Mouse (Mus musculus) erythroblast, adult 5-6 weeks (primary cell): Measurements from ENCODE around the gene Mob2. TPM values are rescaled to one million over a fixed set of nuclear protein-coding genes. Genes with fewer than 3 reads are reported as not detected.

ENCODE experiments used
- ATAC-seq: replicated peaks from 2 replicates; pipeline ENCODE4 v1.8.0; 2016; ENCODE audit warnings: moderate number of reproducible peaks, mild to moderate bottlenecking, moderate TSS enrichment, inconsistent platforms; ENCODE audit not compliant: poor library complexity, low FRiP score, severe bottlenecking
- total RNA-seq, 2 experiments: library from RNA; stranded (forward) in 1 of 2; stranded (reverse) in 1 of 2; fragments of 150-400 nt in 1 of 2; fragments of 200-764, 138-1000 nt in 1 of 2; gene quantifications; 2 replicates each; pipeline versions ENCODE4 v1.2.3 to v1.2.4; 2015 to 2017; ENCODE audit warnings: low replicate concordance in 2 of 2

Gene Mob2
- total RNA-seq, 2 experiments from 2014 or later = 67.1 to 75.1 TPM

DNA sequence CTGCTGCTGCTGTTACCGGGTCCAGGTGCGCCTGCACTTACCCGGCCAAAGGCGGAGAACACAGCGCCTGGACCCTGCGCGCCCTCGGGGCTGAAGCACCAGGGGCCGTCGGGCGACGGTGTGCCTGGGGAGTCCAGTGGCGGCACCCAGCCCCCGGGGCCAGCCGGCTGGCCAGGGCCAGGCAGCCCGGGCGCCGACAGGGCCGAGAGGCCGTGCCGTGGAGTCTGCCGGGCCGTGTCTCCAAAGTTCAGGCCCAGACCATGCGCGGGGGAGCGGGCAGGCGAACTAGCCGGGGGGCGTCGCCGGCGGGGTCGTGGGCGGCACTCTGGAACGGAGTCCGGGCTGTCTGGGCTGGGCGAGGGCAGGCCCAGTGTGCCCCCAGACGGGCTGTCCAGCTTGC is 21.3 kb upstream of the Mob2 start:
- ATAC-seq = no peak

DNA sequence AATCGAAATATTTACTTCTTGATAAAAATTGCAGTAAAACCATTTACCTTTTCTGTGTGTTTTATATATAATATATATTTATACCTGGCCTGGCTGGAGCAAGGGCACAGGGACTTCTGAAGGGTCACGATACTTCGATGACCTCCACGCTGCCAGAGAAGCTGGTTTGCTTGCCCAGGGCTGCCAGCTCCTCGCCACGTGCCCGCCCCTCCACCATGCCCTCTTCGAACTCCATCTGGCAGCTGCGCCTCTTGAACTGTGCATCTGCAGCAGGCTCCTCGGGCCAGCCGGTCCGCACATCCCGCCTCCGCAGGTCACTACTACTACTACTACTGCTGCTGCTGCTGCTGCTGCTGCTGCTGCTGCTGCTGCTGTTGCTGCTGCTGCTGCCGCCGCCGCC is 20.9 kb upstream of the Mob2 start:
- no peak for ATAC-seq

DNA sequence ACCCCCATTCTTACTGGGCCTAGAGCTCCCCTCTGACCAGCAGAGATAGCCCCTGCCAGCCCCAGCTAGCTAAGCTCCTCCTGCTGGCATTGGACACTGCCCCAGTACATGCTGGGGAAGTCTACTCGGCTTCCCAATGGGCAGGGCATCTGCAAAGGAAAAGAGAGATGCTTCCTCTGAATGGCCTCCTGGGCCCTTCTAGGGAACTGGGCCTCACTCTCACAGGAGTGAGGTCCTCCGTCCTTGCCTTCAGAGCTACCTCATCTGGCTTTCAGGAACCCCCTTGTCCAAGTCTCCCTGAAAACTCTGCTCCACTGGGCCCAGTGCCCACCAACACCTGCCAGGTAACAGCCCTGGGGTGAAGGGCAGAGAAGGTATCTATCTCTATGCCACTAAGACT is 20.0 kb upstream of the Mob2 start:
- ATAC-seq = no peak

DNA sequence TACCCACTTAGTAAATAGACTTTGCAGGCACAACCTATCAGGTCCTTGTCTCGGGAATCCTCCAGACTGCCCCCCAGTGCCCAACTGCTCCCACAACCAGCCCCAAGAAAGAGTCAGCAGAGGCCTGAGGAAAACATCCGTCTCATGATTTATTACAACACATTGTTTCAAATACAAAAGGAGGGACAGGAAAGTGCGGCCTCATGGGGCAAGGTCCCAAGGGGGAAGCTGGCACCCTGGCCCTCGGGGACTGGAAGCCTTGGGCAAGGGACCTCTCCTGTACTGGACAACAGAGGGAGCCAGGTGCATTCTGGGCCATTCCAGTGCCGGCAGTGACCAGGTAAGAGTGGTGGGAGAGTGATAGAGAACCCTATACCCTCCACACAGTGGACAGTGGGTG is 18.5 kb upstream of the Mob2 start:
- ATAC-seq = no peak

DNA sequence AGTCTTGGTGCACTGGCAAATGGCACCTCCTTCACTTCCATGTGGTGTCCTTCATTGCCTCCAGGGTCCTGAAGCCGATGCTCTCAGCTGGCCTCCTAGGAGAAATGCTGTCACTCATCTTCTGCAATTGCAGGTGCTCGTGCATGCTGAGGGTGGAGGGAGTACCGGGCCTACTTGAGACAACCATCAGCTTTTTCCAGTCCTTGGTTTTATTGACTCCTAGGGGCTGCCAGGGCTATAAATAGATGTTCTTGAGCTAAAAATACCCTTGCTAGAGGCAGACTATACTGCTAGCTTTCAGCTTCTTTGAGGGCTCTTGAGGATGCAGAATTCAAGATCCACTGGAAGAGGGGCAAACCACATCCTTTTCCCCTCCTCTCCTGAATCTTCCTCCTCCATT is 16.3 kb upstream of the Mob2 start:
- no peak for ATAC-seq

DNA sequence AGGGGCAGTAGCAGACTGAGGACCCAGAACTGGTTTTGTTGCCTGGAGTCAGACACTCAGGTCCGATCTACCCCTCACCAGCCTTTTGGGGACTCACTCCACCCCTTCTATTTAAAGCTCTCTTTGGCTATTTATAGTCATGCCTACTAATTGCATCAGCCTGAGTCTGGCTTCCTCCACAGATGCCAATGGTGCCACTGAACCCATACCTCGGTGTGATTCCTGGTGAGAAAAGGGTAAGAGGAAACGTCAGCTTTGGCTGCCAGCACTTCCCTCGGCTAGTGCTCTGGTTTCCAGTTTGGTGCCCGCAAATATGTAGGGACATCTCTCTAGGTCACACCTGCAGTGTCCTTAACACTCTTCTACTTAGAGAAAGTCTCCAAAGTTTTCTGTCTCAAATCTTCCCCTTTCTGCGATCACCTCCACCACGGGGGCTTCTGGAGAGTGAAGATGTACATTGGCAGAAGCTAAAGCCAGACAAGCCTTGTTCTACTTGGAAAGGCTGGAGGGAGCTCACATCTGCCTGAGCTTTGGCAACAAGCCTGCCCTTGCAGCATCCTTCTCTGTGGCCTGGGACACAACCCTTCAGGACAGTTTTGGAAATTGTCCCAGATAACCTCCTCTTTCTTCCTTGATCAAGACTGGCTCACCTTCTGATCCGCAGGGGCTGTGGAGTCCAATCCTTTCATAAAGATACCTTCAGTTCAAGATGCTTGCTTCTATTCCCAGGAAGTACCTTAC is 13.5 kb upstream of the Mob2 start:
- no peak for ATAC-seq

DNA sequence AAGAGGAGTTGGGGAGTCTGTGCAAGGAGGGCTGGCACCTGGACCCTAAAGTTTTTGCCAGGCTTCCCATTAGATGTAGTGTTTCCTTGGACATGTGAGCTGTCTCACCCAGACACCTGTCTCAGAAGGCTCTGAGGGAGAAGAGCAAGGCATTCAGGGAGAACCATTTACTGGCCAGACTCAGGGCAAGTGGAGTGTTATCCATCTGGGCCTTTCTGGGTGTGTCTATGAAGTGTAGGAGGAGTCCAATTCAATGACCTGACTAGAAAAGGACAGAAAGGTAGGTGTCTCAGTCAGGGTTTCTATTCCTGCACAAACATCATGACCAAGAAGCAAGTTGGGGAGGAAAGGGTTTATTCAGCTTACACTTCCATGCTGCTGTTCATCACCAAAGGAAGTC is 10.9 kb upstream of the Mob2 start:
- ATAC-seq = peak; percentile 53; the same call in 1 of the 2 replicates

DNA sequence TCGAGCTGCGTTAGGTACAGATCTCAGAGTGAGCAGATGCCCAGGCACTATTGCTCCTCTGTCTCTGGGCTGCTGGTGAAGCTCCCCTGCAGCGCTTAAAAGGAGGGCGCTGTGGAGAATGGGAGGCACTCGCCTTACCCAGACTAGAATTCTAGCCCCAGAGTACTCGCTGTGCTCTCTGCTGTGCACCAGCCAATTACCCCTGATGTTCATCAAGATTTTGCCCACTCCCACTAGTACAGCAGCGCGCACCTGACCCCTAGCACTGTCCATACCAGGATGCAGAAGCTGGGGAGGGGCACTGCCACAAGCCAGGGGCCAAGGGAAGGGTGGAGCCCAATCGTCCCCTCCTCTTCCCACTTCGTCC is 10.3 kb upstream of the Mob2 start:
- ATAC-seq = peak; percentile 63

DNA sequence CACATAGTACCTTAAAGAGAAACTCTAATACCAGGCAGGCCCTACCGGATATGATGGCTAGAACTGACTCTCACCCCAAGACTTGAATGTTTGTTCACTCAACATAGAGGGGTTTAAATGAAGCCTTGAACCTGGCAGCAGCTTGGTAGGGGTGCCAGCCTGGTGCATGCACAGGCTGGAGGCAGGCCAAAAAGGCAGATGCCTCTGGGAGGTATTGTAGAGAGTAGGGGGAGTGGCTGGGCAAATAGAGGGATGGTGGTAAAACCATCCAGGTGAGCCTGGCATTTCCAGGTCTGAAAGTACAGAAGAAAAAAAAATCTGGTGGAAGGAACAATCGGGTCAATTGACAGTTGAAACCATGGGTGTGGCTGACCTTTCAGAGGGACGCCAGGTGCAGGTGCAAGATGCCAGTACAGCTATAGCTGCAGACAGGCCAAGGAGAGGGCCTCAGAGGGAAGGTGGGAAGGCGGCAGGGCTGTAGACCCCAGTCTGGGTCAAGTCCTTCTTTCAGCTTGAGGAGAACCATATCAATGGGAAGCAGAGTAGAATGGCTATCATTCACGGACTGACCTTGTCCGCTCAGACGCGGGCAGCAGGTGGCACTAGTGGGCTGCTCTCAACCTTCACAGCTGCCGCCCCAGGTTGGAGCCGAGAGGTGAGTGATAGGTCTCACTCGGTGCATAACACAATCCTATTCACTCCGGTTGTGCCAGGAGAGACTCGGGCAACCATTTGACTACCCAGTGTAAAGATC is 9.8 kb upstream of the Mob2 start:
- peak; percentile 94 for ATAC-seq

DNA sequence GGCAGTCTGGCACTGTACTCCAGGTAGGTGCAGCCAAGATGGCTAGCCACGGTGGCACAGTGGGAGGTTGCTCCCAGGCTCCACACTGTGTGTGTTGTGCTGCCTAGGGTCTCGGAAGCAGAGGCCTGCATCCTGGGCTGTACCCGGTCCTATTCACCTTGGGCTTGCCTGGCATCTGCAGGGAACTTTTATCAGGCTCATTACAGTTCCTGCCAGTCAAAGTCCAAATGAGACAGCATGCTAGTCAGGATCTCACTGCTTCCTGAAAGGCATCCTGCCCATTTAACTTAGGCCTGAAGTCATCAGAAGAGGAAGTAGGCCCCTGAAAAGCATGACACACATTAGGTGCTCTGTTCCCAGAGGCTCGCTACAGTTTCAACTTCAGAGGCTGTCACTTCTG is 7.6 kb upstream of the Mob2 start:
- ATAC-seq = no peak

DNA sequence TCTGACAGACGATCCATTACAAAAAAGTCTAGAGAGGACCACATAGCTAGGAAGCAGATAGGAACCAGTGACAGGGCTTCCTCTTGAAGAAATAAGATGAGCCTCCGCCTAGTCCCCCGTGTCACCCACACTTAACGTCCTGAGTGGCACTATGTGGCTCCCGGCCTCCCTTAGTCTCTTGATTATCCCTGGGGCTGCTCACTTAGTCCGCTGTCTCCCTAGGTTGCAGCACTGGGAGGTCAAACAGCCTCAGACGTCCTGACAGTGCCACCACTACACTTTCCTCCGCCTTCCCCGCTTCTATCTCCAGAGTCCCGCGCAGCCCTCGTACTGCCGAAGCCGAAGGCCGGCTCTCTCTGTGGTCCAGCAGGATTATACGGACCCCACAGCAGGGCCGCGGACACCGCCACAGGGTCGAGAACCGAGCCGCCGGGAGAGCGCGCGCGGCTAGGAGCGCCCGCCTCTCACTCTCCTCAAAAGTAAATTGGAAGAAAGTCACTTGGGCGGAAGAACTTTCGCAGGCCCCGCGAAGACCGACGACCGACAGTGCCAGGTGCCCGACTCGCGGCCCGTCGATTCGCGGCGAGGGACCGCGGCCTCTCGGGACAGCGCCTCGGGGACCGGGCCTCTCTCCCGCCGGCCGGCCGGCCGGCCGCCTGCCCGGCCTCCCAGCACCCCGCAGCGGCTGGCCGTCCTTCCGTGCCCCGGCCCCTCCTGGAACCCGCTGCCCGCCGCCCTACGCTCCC is 507 bp downstream of the Mob2 start:
- ATAC-seq = peak; percentile 49

DNA sequence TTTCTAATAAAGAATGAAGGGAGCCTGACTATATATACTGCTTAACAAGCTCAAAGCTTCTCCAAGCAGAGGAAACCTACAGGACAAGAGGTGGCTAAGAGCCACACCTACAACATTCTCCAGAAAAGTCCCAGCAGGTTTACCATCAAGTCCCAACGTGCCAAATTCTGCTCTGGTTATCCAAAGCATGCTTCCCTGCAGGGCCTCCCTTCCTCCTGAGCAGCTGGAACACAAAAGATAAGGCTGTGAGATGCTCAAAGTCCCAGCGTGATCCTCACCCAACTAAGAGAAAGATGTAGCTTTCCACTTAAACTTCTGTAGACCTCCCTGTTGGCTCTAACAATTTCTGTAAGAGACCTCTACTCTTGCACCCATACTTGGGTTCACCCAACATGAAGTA is 1.8 kb downstream of the Mob2 start:
- ATAC-seq = peak; percentile 58

DNA sequence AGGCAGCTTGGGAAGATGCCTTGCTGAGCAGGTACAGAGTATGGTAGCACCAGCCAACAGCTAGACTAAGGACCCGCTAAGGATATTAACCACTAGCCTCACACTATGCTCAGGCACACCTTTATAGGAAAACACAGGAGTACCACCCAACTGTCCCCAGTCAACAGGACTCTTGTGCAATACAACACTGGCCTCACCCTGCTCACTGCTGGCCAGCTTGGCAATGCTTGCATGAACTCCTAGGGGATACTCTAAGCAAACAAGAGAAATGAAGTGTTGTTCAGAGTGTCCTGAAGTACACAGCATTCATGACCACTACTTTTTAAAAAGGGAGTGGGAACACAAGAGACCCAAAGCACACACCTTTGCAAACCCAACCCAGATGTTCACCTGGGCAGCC is 3.7 kb downstream of the Mob2 start:
- no peak for ATAC-seq

DNA sequence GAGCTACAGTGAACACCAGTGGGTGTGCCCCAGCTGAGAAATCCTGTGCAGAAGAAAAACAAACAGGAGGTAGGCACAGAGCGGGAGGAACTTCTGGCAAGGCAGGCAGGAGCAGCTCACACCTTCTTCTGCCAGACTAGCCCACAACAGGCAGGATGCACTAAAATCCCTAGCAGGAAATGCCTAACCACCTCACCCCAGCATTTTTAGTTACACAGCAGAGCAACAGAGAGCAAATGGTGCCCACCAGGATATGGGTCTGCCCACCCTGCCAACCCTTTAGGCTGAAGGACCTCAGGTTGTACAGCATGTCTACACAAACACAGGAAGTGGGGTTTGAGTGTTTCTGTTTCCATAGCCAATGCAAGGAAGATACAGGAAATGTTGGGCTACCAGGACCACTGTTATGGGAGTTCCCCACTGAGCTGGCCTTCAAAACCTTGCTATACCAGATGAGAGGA is 4.2 kb downstream of the Mob2 start:
- ATAC-seq = no peak

DNA sequence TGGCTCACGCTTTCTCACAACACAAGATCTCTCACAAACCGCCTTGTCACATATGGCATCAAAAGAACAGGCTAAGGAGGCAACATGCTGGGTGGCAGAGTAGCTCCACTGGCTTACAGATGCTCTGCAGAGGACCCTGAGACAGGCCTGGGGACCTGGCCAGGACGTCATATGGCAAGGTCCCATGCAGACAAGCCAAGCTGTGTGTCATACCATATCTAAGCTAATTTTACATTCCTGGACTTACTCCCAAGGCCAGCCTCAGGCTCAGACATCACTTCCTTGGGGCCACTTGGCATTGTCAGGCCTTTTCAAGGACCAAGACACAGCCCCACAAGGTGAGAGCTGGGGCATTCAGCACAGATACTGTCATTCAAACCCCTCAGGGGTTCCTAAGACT is 5.4 kb downstream of the Mob2 start:
- ATAC-seq = no peak

DNA sequence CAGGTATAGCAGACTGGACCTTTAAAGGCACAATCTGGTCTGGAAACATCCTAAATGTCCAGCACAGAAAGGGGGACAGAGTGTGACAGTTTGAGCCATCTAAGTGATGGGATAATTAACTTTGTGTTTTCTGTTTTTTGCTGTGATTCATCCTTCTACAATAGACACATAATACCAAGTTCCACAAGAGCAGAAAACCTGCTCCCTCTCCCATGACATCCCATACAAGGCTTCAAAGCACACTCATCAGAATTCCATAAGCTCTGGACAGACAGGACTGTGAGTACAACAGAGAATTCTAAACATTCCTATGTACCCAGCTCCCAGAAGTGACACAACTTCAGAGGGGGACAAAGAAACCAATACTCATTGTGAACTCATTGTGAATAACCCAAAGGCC is 10.3 kb downstream of the Mob2 start:
- no peak for ATAC-seq

DNA sequence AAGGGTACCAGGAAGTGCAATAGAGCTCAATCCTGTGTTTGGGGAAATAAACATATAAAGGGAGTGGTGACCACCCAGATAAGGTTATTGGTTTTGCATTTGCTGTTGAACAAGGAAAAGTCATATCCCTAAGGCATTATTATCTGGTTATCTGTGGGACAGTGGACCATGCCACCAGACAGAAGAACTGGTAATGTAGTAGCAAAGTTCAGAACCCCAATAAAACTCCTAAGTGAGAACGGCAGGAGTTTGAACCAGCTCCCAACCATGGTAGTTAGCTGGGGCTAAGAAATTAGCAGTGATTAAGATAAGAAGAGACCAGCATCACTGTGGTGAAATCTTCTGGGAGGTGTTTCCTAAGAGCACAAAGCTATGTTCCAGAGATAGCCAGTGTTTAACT is 14.9 kb downstream of the Mob2 start:
- ATAC-seq = no peak

DNA sequence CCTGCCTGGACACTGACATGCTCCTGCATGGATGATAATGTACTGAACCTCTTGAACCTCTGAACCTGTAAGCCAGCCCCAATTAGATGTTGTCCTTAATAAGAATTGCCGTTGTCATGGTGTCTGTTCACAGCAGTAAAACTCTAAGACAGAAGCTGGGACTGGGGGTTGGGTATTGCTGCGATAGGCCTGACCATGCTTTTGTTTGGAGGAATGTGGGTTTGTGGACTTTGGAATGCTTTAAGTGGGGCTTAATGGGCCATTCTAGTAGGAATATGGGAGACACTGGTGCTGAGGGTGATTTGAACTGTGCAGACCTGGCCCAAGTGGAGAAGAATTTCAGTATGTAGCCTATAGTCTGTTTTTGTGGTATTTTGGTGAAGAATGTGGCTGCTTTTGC is 15.5 kb downstream of the Mob2 start:
- ATAC-seq = no peak

DNA sequence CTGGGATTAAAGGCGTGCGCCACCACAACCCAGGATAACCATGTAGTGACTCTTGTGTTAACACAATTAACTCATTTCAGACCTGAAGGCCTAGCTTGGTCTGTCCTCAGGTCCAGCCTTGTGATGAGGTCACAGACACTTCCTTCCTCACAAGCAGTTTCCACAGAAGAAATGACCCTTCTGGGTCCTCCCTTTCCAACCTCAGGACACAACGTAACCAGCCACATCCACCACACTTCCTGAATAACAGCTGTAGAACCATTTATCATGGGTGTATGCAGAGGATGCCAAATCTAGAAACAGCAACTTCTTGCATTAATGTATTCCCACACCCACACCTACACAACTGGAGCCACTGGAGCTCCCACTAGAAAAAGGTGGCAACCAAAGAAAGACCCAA is 20.1 kb downstream of the Mob2 start:
- no peak for ATAC-seq

DNA sequence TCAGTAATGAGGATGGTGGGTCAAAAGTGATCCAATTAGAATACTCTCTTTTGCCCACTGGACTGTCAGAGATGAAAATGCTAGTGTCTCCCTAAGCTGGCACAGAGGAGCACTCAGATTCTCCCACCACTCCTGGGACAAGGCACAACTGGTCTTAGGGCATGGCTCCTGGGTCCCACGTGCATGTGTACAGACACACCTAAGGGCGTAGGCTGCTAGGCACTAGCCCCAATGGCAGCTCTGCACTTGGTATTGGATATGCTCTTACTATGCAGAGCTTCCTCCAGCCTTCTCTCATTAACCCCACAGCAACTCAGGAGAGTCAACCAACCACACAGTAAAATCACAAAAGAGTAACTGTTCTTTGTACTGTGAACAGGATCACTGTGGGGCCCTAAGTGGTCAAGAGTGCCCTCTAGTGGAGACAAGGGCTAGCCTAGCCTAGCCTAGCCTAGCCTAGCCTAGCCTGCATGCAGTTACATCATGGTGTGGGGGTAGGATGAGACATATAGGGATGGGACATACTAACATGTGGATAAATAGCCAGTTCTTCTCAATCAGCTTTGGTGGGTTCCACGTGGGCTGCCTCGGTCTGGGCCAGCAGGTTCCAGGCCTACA is 23.2 kb downstream of the Mob2 start:
- peak; percentile 81 for ATAC-seq
